Mouse (Mus musculus): ENCODE data around the gene Cped1. TPM values are rescaled to one million over a fixed set of nuclear protein-coding genes. Genes with fewer than 3 reads are reported as not detected.
A peak's percentile ranks its signal among the peaks of the same experiment; 100 is the strongest.

Gene Cped1
- polyA plus RNA-seq, 1 experiment, result 1.8 TPM

GRCm38 (mm10) chr6:22000881-22001280 is 15.2 kb downstream of the Cped1 start:
- Histone ChIP-seq H3K27me3 (ENCODE audit: control insufficient read depth, insufficient read depth, low read length) (no peaks in the 10 kb centered on the region), H3K4me3 (ENCODE audit: control insufficient read depth, low read depth, low read length) (no peak overlapping the region), H3K4me1 (ENCODE audit: control insufficient read depth, insufficient read depth, low read length) (peaks cover 5% of the 10 kb centered on the region), H3K36me3 (ENCODE audit: control insufficient read depth, insufficient read depth, low read length) (no peaks in the 10 kb centered on the region), H3K27ac (ENCODE audit: control insufficient read depth, insufficient read depth, low read depth, low read length) (no peak overlapping the region)
- no peak for TF ChIP-seq CTCF (IDR thresholded peaks at IDR 0.05; ENCODE audit: control insufficient read depth, insufficient read depth, insufficient replicate concordance, low read depth, low read length)
- no peak for TF ChIP-seq POLR2A (IDR thresholded peaks at IDR 0.05; ENCODE audit: control insufficient read depth, low read depth, low read length)

DNA sequence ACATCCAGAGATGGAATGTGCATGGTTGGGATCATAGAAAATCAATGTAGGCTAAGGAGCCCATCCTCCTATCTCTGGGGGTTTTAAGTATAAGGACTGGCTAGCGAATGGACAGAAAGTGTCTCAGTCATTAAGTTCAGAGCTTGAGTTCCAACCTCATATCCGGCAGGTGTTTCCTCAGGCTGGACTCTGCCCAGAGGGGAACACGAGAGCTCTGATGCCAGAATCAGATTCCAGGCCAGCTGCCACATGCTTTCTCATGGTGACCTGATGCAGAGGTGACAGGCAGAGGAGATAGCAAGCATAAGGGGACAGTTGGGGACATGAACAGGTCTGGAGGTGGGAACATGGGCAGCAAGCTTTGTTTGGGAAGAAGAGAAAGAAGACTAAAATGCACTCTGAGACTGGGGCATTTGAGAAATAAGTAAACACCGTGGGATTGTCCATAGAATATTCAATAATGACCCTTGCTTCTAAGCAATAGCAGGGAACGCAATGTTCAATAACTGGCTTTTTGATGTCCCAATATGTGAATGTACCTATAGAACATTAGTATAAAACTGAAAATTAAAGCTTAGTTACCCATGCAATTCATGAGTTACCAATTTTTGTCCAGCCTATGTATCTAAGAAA is 15.7 kb downstream of the Cped1 start:
- Histone ChIP-seq H3K27ac (ENCODE audit: control insufficient read depth, insufficient read depth, low read depth, low read length) (no peak overlapping the region), H3K4me1 (ENCODE audit: control insufficient read depth, insufficient read depth, low read length) (peaks cover 5% of the 10 kb centered on the region), H3K36me3 (ENCODE audit: control insufficient read depth, insufficient read depth, low read length) (no peaks in the 10 kb centered on the region), H3K4me3 (ENCODE audit: control insufficient read depth, low read depth, low read length) (no peak overlapping the region), H3K27me3 (ENCODE audit: control insufficient read depth, insufficient read depth, low read length) (no peaks in the 10 kb centered on the region)
- TF ChIP-seq POLR2A (IDR thresholded peaks at IDR 0.05; ENCODE audit: control insufficient read depth, low read depth, low read length), result no peak
- no peak for TF ChIP-seq CTCF (IDR thresholded peaks at IDR 0.05; ENCODE audit: control insufficient read depth, insufficient read depth, insufficient replicate concordance, low read depth, low read length)

- H3K27ac ChIP-seq (ENCODE audit: control insufficient read depth, insufficient read depth, low read depth, low read length), result peak overlapping the region; percentile 77
- H3K27me3 ChIP-seq (ENCODE audit: control insufficient read depth, insufficient read depth, low read length), result no peaks in the 10 kb centered on the region
- no peak overlapping the region for H3K4me3 ChIP-seq (ENCODE audit: control insufficient read depth, low read depth, low read length)
- no peaks in the 10 kb centered on the region for H3K36me3 ChIP-seq (ENCODE audit: control insufficient read depth, insufficient read depth, low read length)
- H3K4me1 ChIP-seq (ENCODE audit: control insufficient read depth, insufficient read depth, low read length), result peaks cover 5% of the 10 kb centered on the region
- TF ChIP-seq POLR2A (IDR thresholded peaks at IDR 0.05; ENCODE audit: control insufficient read depth, low read depth, low read length) (no peak), CTCF (IDR thresholded peaks at IDR 0.05; ENCODE audit: control insufficient read depth, insufficient read depth, insufficient replicate concordance, low read depth, low read length) (no peak)
These were observed 16.9 kb downstream of the Cped1 start for GRCm38 (mm10) chr6:22002521-22003199.

- Histone ChIP-seq H3K27ac (ENCODE audit: control insufficient read depth, insufficient read depth, low read depth, low read length) (peak overlapping the region; percentile 77), H3K36me3 (ENCODE audit: control insufficient read depth, insufficient read depth, low read length) (no peaks in the 10 kb centered on the region), H3K4me1 (ENCODE audit: control insufficient read depth, insufficient read depth, low read length) (peaks cover 5% of the 10 kb centered on the region), H3K27me3 (ENCODE audit: control insufficient read depth, insufficient read depth, low read length) (no peaks in the 10 kb centered on the region), H3K4me3 (ENCODE audit: control insufficient read depth, low read depth, low read length) (no peak overlapping the region)
- TF ChIP-seq POLR2A (IDR thresholded peaks at IDR 0.05; ENCODE audit: control insufficient read depth, low read depth, low read length) (no peak), CTCF (IDR thresholded peaks at IDR 0.05; ENCODE audit: control insufficient read depth, insufficient read depth, insufficient replicate concordance, low read depth, low read length) (no peak)
These were observed 17.5 kb downstream of the Cped1 start for GRCm38 (mm10) chr6:22003200-22003587.

DNA sequence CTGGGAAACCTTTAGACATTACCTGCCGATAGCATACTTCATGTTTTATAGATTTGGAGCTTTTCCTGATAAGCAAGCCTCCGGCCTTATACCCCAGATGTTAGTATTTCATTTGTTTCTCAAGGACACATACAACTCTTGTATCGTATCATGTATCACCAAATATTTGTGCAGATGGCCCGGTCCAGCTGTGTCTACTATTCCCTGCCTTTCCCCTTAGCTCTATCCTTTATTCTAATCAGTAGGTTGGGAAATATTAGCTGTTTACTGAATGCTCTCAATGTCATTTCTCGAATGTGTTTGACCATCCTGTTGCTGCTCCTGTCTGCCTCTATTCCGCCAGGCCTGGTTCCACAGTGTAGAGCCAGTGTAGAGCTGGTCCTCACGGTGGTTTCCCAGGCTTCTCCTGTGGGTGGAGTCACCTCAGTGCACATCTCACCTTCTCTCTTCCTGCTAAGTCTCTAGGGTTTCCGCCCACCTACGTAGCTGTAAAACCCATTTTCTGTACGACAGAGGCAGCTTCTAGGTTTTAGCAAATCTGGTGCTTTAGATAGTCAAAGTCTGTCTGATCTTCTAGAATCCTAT is 18.3 kb downstream of the Cped1 start:
- no peak overlapping the region for H3K27ac ChIP-seq (ENCODE audit: control insufficient read depth, insufficient read depth, low read depth, low read length)
- no peaks in the 10 kb centered on the region for H3K27me3 ChIP-seq (ENCODE audit: control insufficient read depth, insufficient read depth, low read length)
- no peak for TF ChIP-seq CTCF (IDR thresholded peaks at IDR 0.05; ENCODE audit: control insufficient read depth, insufficient read depth, insufficient replicate concordance, low read depth, low read length)
- TF ChIP-seq POLR2A (IDR thresholded peaks at IDR 0.05; ENCODE audit: control insufficient read depth, low read depth, low read length), result no peak
- H3K4me1 ChIP-seq (ENCODE audit: control insufficient read depth, insufficient read depth, low read length), result peaks cover 5% of the 10 kb centered on the region
- H3K36me3 ChIP-seq (ENCODE audit: control insufficient read depth, insufficient read depth, low read length), result no peaks in the 10 kb centered on the region
- no peak overlapping the region for H3K4me3 ChIP-seq (ENCODE audit: control insufficient read depth, low read depth, low read length)

DNA sequence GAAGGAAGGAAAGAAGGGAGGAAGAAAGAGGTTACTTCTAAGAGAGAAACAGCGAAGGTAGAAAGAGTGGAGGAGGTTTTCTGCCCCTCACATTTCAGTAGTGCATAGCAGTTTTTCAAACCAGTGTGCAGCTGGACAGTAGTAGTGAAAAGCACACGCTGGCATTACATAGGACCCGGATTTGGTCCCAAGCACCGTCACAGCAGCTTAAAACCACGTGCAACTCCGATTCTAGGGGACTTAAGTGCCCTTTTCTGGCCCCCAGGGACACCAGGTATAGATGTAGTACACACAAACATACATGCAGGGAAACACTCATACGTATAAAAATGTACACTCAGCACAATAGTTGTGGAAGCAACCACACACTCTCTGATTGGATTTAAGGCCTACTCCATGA is 22.6 kb downstream of the Cped1 start:
- Histone ChIP-seq H3K36me3 (ENCODE audit: control insufficient read depth, insufficient read depth, low read length) (no peaks in the 10 kb centered on the region), H3K27me3 (ENCODE audit: control insufficient read depth, insufficient read depth, low read length) (no peaks in the 10 kb centered on the region), H3K27ac (ENCODE audit: control insufficient read depth, insufficient read depth, low read depth, low read length) (no peak overlapping the region), H3K4me1 (ENCODE audit: control insufficient read depth, insufficient read depth, low read length) (no peaks in the 10 kb centered on the region), H3K4me3 (ENCODE audit: control insufficient read depth, low read depth, low read length) (no peak overlapping the region)
- TF ChIP-seq CTCF (IDR thresholded peaks at IDR 0.05; ENCODE audit: control insufficient read depth, insufficient read depth, insufficient replicate concordance, low read depth, low read length) (no peak), POLR2A (IDR thresholded peaks at IDR 0.05; ENCODE audit: control insufficient read depth, low read depth, low read length) (no peak)

- peak overlapping the region; percentile 69 for H3K27ac ChIP-seq (ENCODE audit: control insufficient read depth, insufficient read depth, low read depth, low read length)
- no peak overlapping the region for H3K4me3 ChIP-seq (ENCODE audit: control insufficient read depth, low read depth, low read length)
- no peaks in the 10 kb centered on the region for H3K36me3 ChIP-seq (ENCODE audit: control insufficient read depth, insufficient read depth, low read length)
- H3K4me1 ChIP-seq (ENCODE audit: control insufficient read depth, insufficient read depth, low read length), result no peaks in the 10 kb centered on the region
- H3K27me3 ChIP-seq (ENCODE audit: control insufficient read depth, insufficient read depth, low read length), result no peaks in the 10 kb centered on the region
- no peak for TF ChIP-seq POLR2A (IDR thresholded peaks at IDR 0.05; ENCODE audit: control insufficient read depth, low read depth, low read length)
- TF ChIP-seq CTCF (IDR thresholded peaks at IDR 0.05; ENCODE audit: control insufficient read depth, insufficient read depth, insufficient replicate concordance, low read depth, low read length), result no peak
These were observed 24.5 kb downstream of the Cped1 start for GRCm38 (mm10) chr6:22010258-22010657.
